Mouse (Mus musculus) heart, adult 2 months (tissue): ENCODE results near the gene Arl2. TPM values are rescaled to one million over a fixed set of nuclear protein-coding genes. Genes with fewer than 3 reads are reported as not detected.

Experiments used
- DNase-seq, 2 experiments: peaks; one replicate each; pipeline ENCODE4 v3.0.0; 2021
- H3K27ac ChIP-seq: fragments of 200-600 bp; 2 replicates; pipeline ENCODE4 v1.8.1; 2022
- H3K27me3 ChIP-seq: fragments of 200-500 bp; 2 replicates; pipeline ENCODE4 v1.6.1; 2012; ENCODE audit warnings: mild to moderate bottlenecking, low read length, inconsistent platforms, mixed read lengths; ENCODE audit not compliant: control insufficient read depth, insufficient read depth
- H3K36me3 ChIP-seq: fragments of 200-500 bp; 2 replicates; pipeline ENCODE4 v1.6.1; 2012; ENCODE audit warnings: low read length, inconsistent platforms; ENCODE audit not compliant: control insufficient read depth, insufficient read depth
- H3K4me1 ChIP-seq: fragments of 200-500 bp; 2 replicates; pipeline ENCODE4 v1.6.1; 2011; ENCODE audit warnings: low read length; ENCODE audit not compliant: control insufficient read depth, insufficient read depth
- H3K4me3 ChIP-seq: fragments of 200-600 bp; 2 replicates; pipeline ENCODE4 v1.8.1; 2022
- H3K79me2 ChIP-seq: fragments of 200-500 bp; replicated peaks from 2 replicates; pipeline ENCODE4 v1.6.1; 2012; ENCODE audit warnings: mild to moderate bottlenecking, inconsistent platforms, low read length, moderate library complexity, mixed read lengths; ENCODE audit not compliant: control insufficient read depth, insufficient read depth
- H3K9ac ChIP-seq: fragments of 200-500 bp; 2 replicates; pipeline ENCODE4 v1.6.1; 2012; ENCODE audit warnings: low read depth, mild to moderate bottlenecking, control low read depth, inconsistent platforms, low read length, mixed read lengths
- CTCF ChIP-seq: fragments of 200-600 bp; IDR thresholded peaks from 2 replicates; pipeline ENCODE4 v1.8.1; 2022; ENCODE audit warnings: antibody characterized with exemption, mild to moderate bottlenecking, moderate library complexity
- EP300 ChIP-seq: fragments of 200-500 bp; IDR thresholded peaks from 2 replicates; pipeline ENCODE4 v1.6.1; 2011; ENCODE audit warnings: low read depth, low read length, control low read depth; ENCODE audit not compliant: insufficient read depth
- POLR2A ChIP-seq: fragments of 200-500 bp; IDR thresholded peaks from 2 replicates; pipeline ENCODE4 v1.6.1; 2011; ENCODE audit warnings: mild to moderate bottlenecking, low read depth, low read length, control low read depth; ENCODE audit not compliant: insufficient read depth
- WGBS: fragments of 180-500 bp; shearing (Covaris S2); methylation state at CpG from one replicate; pipeline ENCODE4 v1.1.7; 2018; 5-methylcytosine and 5-hydroxymethylcytosine counted together
- intact Hi-C: fragments of 180-260 bp; cut with DNase I; formaldehyde crosslinking; loops from one replicate; pipeline ENCODE4 v1.15.1; 2025
- polyA plus RNA-seq: library from polyadenylated mRNA; depleted of rRNA; stranded (reverse); fragments of >200 nt; gene quantifications from 2 replicates; pipeline ENCODE4 v1.2.3, GENCODE M21; 2012
- total RNA-seq, 2 experiments: library from RNA; stranded (reverse); gene quantifications; 2 replicates each; pipeline ENCODE4 v1.2.3; 2021

The Arl2 gene
- total and polyA plus RNA-seq, 3 experiments = 62.1 to 155 (median 72.9) TPM

DNA sequence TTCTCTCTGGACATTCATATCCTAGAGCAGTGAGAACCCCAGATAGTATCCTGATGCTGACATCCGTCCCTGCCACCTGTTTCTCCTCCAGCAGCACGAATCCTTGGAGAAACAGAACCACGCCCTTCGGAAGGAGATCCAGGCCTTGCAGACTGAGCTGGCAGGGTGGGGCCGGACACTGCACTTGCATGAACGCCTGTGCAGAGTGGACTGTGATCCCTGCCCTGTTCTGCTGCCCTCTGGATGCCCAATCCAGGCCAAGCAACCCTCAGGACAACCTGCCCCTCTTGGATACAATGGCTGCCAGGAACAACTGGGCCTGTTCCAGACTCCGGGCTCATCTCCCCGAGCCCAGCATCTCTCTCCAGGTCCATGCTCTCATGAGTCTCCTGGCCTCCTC is 29.9 kb upstream of the Arl2 start:
- H3K36me3 ChIP-seq = no peaks in the 10 kb centered on the region
- no peak for TF ChIP-seq CTCF
- TF ChIP-seq EP300 = no peak
- TF ChIP-seq POLR2A = no peak
- H3K79me2 ChIP-seq = no peaks in the 10 kb centered on the region
- intact Hi-C loops = no loop called here
- no peaks in the 10 kb centered on the region; the same call in 1 of the 2 replicates for H3K27me3 ChIP-seq
- 70% methylated on average over 8 of the region's 8 CpGs for WGBS
- no peak overlapping the region for H3K9ac ChIP-seq
- H3K4me3 ChIP-seq = no peak overlapping the region
- no peaks in the 10 kb centered on the region for H3K4me1 ChIP-seq
- H3K27ac ChIP-seq = no peak overlapping the region
- no peak for DNase-seq

DNA sequence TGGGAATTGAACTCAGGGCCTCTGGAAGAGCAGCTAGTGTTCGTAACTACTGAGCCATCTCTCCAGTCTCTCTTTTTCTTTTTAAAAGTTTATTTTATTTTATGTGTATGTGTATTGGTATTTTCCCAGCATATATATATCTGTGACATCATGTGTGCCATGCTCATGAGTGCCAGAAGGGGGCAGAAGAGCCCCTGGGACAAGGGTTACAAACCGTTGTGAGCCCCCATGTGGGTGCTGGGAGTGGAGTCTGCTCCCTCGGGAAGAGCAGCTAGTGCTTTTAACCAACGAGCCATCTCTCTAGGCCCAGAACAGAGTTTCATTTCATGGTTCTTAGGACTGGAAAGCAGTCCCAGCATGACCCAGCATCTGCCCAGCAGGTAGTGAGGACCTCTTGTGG is 25.4 kb upstream of the Arl2 start:
- no peak overlapping the region for H3K27ac ChIP-seq
- DNase-seq = no peak
- no peaks in the 10 kb centered on the region for H3K36me3 ChIP-seq
- H3K4me1 ChIP-seq = peaks cover 1% of the 10 kb centered on the region; the same call in 1 of the 2 replicates
- H3K4me3 ChIP-seq = no peak overlapping the region
- TF ChIP-seq EP300 = no peak
- no peak for TF ChIP-seq CTCF
- TF ChIP-seq POLR2A = no peak
- H3K79me2 ChIP-seq = no peaks in the 10 kb centered on the region
- no peaks in the 10 kb centered on the region for H3K27me3 ChIP-seq
- no peak overlapping the region for H3K9ac ChIP-seq
- intact Hi-C loops = no loop called here
- 80% methylated on average over 4 of the region's 4 CpGs for WGBS

DNA sequence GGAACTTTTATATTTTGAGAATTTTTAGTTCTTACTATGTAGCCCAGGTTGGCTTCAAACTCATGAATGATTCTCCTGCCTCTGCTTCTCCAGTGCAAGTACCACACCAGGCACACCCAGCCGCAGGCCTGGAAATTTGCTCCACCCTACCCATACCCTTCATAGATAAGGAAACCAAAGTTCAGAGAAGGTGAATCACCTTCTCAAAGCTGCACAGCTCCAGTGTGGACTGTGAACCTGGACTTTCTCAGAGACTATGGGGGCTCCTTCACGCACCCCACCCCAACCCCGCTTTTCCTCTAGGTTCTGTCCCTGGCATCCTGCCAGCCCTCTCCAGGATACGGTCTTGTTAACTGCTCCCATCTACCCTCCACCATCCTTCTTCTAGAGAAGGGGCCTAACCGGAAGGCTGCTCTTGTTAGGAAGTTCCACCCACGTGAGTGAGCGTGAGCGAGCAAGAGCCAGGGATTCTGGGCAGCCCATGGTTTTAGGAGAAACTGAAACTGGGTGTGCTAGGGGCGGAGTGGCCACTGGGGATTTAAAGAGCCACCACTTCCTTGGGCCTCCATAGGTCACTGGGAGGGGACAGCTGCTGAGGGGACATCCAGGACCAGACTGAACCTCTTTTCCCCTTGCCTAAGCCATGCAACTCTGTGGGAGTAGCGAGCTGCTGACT is 22.7 kb upstream of the Arl2 start:
- intact Hi-C loops = no loop called here
- Histone ChIP-seq H3K27ac (peak overlapping the region; percentile 52), H3K27me3 (no peaks in the 10 kb centered on the region), H3K9ac (peak overlapping the region; percentile 33), H3K4me3 (peak overlapping the region; percentile 36), H3K4me1 (peaks cover 1% of the 10 kb centered on the region; the same call in 1 of the 2 replicates), H3K79me2 (no peaks in the 10 kb centered on the region), H3K36me3 (no peaks in the 10 kb centered on the region)
- WGBS = 40% methylated on average over 10 of the region's 10 CpGs
- DNase-seq = peak; percentile 61 to 71
- 0 out of 2 replicates have a peak, but pooled peaks have one; percentile 51 for TF ChIP-seq POLR2A
- TF ChIP-seq EP300 = no peak
- 0 out of 2 replicates have a peak, but pooled peaks have one; percentile 1 for TF ChIP-seq CTCF

DNA sequence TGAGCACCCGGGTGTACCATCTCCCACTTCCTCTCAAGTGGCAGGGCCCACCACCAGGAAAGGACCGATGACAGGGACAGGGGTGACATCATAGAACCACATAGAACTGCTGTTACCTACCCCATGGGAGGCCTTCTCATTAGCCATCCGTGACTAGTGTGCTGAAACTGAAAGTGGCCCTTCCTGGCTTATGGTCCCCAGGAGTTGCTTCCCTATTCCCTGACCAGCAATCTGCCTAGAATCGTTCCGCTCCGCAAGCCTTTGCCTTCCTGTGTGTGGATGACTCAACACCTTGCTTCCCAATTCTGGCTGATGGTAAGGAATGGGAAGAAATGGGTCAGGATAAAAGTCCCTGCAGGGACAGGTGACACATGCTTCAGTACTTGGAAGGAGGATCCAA is 15.9 kb upstream of the Arl2 start:
- H3K9ac ChIP-seq = no peak overlapping the region
- no peaks in the 10 kb centered on the region for H3K36me3 ChIP-seq
- DNase-seq = no peak
- intact Hi-C loops = no loop called here
- 39% methylated on average over 6 of the region's 6 CpGs for WGBS
- H3K4me3 ChIP-seq = no peak overlapping the region
- no peaks in the 10 kb centered on the region for H3K4me1 ChIP-seq
- no peak overlapping the region for H3K27ac ChIP-seq
- no peaks in the 10 kb centered on the region for H3K27me3 ChIP-seq
- no peak for TF ChIP-seq EP300
- H3K79me2 ChIP-seq = no peaks in the 10 kb centered on the region

DNA sequence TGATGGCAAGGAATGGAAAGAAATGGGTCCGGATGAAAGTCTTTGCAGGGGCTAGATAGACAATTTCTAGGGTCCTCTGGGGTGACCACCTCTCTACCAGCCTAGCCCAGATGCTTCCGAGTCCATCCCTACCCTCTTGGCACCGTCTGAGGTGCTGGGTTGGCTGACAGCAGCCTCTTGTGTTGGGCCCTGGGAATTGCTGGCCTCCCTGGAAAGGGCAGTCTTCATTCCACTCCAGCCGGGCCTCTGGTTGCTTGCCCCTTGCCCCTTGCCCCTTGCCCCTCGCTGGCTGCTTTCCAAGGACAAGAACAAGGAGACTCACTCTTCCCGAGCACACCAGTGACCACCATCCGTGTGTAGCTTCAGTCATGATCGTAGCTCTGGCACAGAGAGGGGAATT is 15.0 kb upstream of the Arl2 start:
- H3K4me1 ChIP-seq = no peaks in the 10 kb centered on the region
- intact Hi-C loops = no loop called here
- TF ChIP-seq EP300 (no peak), POLR2A (no peak), CTCF (no peak)
- no peak overlapping the region for H3K4me3 ChIP-seq
- no peaks in the 10 kb centered on the region for H3K27me3 ChIP-seq
- H3K36me3 ChIP-seq = no peaks in the 10 kb centered on the region
- DNase-seq = no peak
- no peak overlapping the region for H3K9ac ChIP-seq
- no peaks in the 10 kb centered on the region for H3K79me2 ChIP-seq
- H3K27ac ChIP-seq = no peak overlapping the region
- WGBS = 60% methylated on average over 8 of the region's 8 CpGs

DNA sequence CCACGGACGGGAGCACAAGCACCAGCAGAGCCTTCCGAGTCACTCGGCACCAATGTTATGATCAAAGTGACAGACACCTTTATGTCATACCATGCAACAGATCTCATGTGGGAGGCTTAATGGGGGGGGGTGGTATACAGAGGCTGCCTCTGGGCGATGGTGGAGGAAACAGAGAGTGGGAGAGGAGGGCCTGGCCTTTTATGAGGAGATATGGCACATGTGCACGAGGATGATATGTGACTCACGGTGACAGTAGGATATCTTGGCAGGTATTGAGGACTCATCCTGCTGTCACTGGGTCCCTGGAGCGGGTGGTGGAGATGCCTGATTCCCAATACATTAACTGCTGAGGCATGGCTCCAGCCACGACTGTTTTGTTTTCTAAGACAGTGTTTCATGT is 13.8 kb upstream of the Arl2 start:
- Histone ChIP-seq H3K4me1 (no peaks in the 10 kb centered on the region), H3K4me3 (no peak overlapping the region), H3K36me3 (no peaks in the 10 kb centered on the region), H3K27ac (no peak overlapping the region), H3K79me2 (no peaks in the 10 kb centered on the region), H3K9ac (no peak overlapping the region), H3K27me3 (no peaks in the 10 kb centered on the region)
- intact Hi-C loops = no loop called here
- no peak for DNase-seq
- TF ChIP-seq EP300 (no peak), CTCF (no peak), POLR2A (no peak)
- 79% methylated on average over 9 of the region's 9 CpGs for WGBS
